Mouse (Mus musculus): ENCODE measurements around the gene Specc1. TPM values are rescaled to one million over a fixed set of nuclear protein-coding genes. Genes with fewer than 3 reads are reported as not detected.

Gene Specc1
- polyA plus RNA-seq, 2 experiments: 23.5 to 40.5 TPM

GRCm38 (mm10) chr11:62247759-62248400, 291.3 kb downstream of the Specc1 start:
- Histone ChIP-seq H3K4me2 (ENCODE audit: low read depth) (peak overlapping the region; percentile 86), H3K4me3 (ENCODE audit: insufficient read depth in 1 of 2, low read depth in 2 of 2, low read length in 2 of 2) (peak overlapping the region; percentile 32 to 53), H3K4me1 (replicated peaks; ENCODE audit: control insufficient read depth in 2 of 2, insufficient read depth in 2 of 2, low read length in 1 of 2) (no peaks in the 10 kb centered on the region; a peak in 1 of 4 replicates), H3K9me3 (ENCODE audit: control insufficient read depth, low read length) (no peaks in the 10 kb centered on the region), H3K27ac (no peak overlapping the region), H3K9ac (replicated peaks) (no peak overlapping the region), H3K36me3 (replicated peaks; ENCODE audit: control insufficient read depth, insufficient read depth, low read depth) (no peaks in the 10 kb centered on the region), H3K27me3 (ENCODE audit: control insufficient read depth, insufficient read depth, low read length) (peaks cover 42% of the 10 kb centered on the region)
- no peak for ATAC-seq (ENCODE audit: insufficient read depth)
- no peak for DNase-seq (ENCODE audit: low read depth in 3 of 3, low spot score in 3 of 3)
- WGBS (ENCODE audit: insufficient replicate concordance): 27% methylated on average over 18 of the region's 18 CpGs
- TF ChIP-seq CTCF (IDR thresholded peaks at IDR 0.05; ENCODE audit: low read depth) (no peak), EP300 (IDR thresholded peaks at IDR 0.05; ENCODE audit: low read depth) (no peak)

- Histone ChIP-seq H3K27ac (no peak within 1 kb of the TSS), H3K36me3 (replicated peaks; ENCODE audit: control insufficient read depth, insufficient read depth, low read depth) (no peaks in the 10 kb centered on the region), H3K9me3 (ENCODE audit: control insufficient read depth, low read length) (no peaks in the 10 kb centered on the region), H3K4me2 (ENCODE audit: low read depth) (peak within 1 kb of the TSS; percentile 86), H3K4me1 (replicated peaks; ENCODE audit: control insufficient read depth in 2 of 2, insufficient read depth in 2 of 2, low read length in 1 of 2) (no peaks in the 10 kb centered on the region; a peak in 1 of 4 replicates), H3K9ac (replicated peaks) (no peak within 1 kb of the TSS), H3K4me3 (ENCODE audit: insufficient read depth in 1 of 2, low read depth in 2 of 2, low read length in 2 of 2) (peak within 1 kb of the TSS; percentile 53), H3K27me3 (ENCODE audit: control insufficient read depth, insufficient read depth, low read length) (peaks cover 42% of the 10 kb centered on the region)
- WGBS (ENCODE audit: insufficient replicate concordance): under 1% methylated on average over 69 of the region's 69 CpGs
- ATAC-seq (ENCODE audit: insufficient read depth) (peak; percentile 80), DNase-seq (ENCODE audit: low read depth in 3 of 3, low spot score in 3 of 3) (peak; percentile 22 to 31 (median 23))
- TF ChIP-seq CTCF (IDR thresholded peaks at IDR 0.05; ENCODE audit: low read depth) (no peak), EP300 (IDR thresholded peaks at IDR 0.05; ENCODE audit: low read depth) (no peak)
Measured at GRCm38 (mm10) chr11:62248401-62249244, 292.1 kb downstream of the Specc1 start, which contains the start of gene Adora2b. Gene Adora2b (plus strand): TSS chr11:62248984.

- ATAC-seq (ENCODE audit: insufficient read depth) (0 out of 2 replicates have a peak, but pooled peaks have one; percentile 18), DNase-seq (ENCODE audit: low read depth in 3 of 3, low spot score in 3 of 3) (no peak)
- no peaks in the 10 kb centered on the region; a peak in 1 of 4 replicates for H3K4me1 ChIP-seq (replicated peaks; ENCODE audit: control insufficient read depth in 2 of 2, insufficient read depth in 2 of 2, low read length in 1 of 2)
- no peak overlapping the region for H3K27ac ChIP-seq
- H3K27me3 ChIP-seq (ENCODE audit: control insufficient read depth, insufficient read depth, low read length): peaks cover 42% of the 10 kb centered on the region
- H3K9ac ChIP-seq (replicated peaks): no peak overlapping the region
- peak overlapping the region; percentile 86 for H3K4me2 ChIP-seq (ENCODE audit: low read depth)
- H3K36me3 ChIP-seq (replicated peaks; ENCODE audit: control insufficient read depth, insufficient read depth, low read depth): no peaks in the 10 kb centered on the region
- no peaks in the 10 kb centered on the region for H3K9me3 ChIP-seq (ENCODE audit: control insufficient read depth, low read length)
- peak overlapping the region; percentile 53 for H3K4me3 ChIP-seq (ENCODE audit: insufficient read depth in 1 of 2, low read depth in 2 of 2, low read length in 2 of 2)
- TF ChIP-seq EP300 (IDR thresholded peaks at IDR 0.05; ENCODE audit: low read depth) (no peak), CTCF (IDR thresholded peaks at IDR 0.05; ENCODE audit: low read depth) (no peak; the same call in 1 of the 2 replicates)
- 7% methylated on average over 35 of the region's 35 CpGs for WGBS (ENCODE audit: insufficient replicate concordance)
Measured at GRCm38 (mm10) chr11:62249266-62250037, 292.9 kb downstream of the Specc1 start.

GRCm38 (mm10) chr11:62251047-62251446, 294.5 kb downstream of the Specc1 start:
- no peaks in the 10 kb centered on the region for H3K36me3 ChIP-seq (replicated peaks; ENCODE audit: control insufficient read depth, insufficient read depth, low read depth)
- TF ChIP-seq CTCF (IDR thresholded peaks at IDR 0.05; ENCODE audit: low read depth): no peak
- no peak for TF ChIP-seq EP300 (IDR thresholded peaks at IDR 0.05; ENCODE audit: low read depth)
- H3K27ac ChIP-seq: no peak overlapping the region
- no peaks in the 10 kb centered on the region; a peak in 1 of 4 replicates for H3K4me1 ChIP-seq (replicated peaks; ENCODE audit: control insufficient read depth in 2 of 2, insufficient read depth in 2 of 2, low read length in 1 of 2)
- 21% methylated on average over 11 of the region's 11 CpGs for WGBS (ENCODE audit: insufficient replicate concordance)
- peak in 2 of 3 experiments; percentile 9 to 19 for DNase-seq (ENCODE audit: low read depth in 3 of 3, low spot score in 3 of 3)
- no peaks in the 10 kb centered on the region for H3K9me3 ChIP-seq (ENCODE audit: control insufficient read depth, low read length)
- no peak overlapping the region for H3K4me3 ChIP-seq (ENCODE audit: insufficient read depth in 1 of 2, low read depth in 2 of 2, low read length in 2 of 2)
- no peak overlapping the region for H3K4me2 ChIP-seq (ENCODE audit: low read depth)
- H3K27me3 ChIP-seq (ENCODE audit: control insufficient read depth, insufficient read depth, low read length): peaks cover 42% of the 10 kb centered on the region
- no peak overlapping the region for H3K9ac ChIP-seq (replicated peaks)
- no peak for ATAC-seq (ENCODE audit: insufficient read depth)
